Mouse (Mus musculus): Measurements from ENCODE around the gene Ugt1a9.

DNA sequence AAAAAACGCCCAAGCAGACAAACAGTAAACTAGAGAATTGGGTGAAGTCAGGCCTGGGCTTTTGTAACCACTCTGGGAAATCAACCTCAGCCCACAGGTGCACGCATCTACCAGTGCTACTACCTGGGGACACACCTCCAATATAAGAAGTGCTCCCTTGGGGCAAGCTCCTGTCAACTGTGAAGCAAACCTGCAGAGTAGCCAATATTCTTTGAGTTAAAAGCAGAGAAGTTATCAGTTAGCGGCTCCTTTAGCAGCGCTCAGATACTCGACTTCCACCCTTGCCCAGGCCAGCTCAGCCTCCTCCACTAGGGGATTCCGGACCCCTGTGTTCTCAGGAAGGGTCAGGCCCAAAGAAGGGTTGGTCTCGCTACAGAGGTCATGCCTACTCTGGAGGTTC lies 191.1 kb downstream of the Ugt1a9 start:
- no peak for TF ChIP-seq NELFE (IDR thresholded peaks at IDR 0.05; ENCODE audit: low read depth, low read length)
- TF ChIP-seq CTCF (conservative IDR thresholded peaks at IDR 0.05 in 1 of 2, IDR thresholded peaks at IDR 0.05 in 1 of 2; ENCODE audit: low read depth in 2 of 2, low read length in 2 of 2) = no peak
- TF ChIP-seq SMC3 (IDR thresholded peaks at IDR 0.05; ENCODE audit: low read depth, low read length) = no peak
- no peak for TF ChIP-seq MAX (IDR thresholded peaks at IDR 0.05; ENCODE audit: low read length)
- TF ChIP-seq RAD21 (IDR thresholded peaks at IDR 0.05; ENCODE audit: low read depth, low read length) = no peak
- no peak for TF ChIP-seq JUND (conservative IDR thresholded peaks at IDR 0.05; ENCODE audit: low read depth, low read length)
- TF ChIP-seq ZNF384 (IDR thresholded peaks at IDR 0.05; ENCODE audit: low read depth, low read length) = no peak
- TF ChIP-seq POLR2AphosphoS2 (IDR thresholded peaks at IDR 0.05; ENCODE audit: low read depth, low read length) = no peak; the same call in 1 of the 2 replicates
- no peak for TF ChIP-seq GABPA (IDR thresholded peaks at IDR 0.05; ENCODE audit: insufficient replicate concordance, low read depth, low read length)
- no peak for TF ChIP-seq MYC (IDR thresholded peaks at IDR 0.05; ENCODE audit: low read depth, low read length)
- no peak; the same call in 1 of the 2 replicates for TF ChIP-seq POLR2A (IDR thresholded peaks at IDR 0.05; ENCODE audit: low read depth, low read length)
- 0 out of 2 replicates have a peak, but pooled peaks have one; percentile 23 for TF ChIP-seq CHD2 (IDR thresholded peaks at IDR 0.05; ENCODE audit: low read length)
- no peak for TF ChIP-seq HCFC1 (IDR thresholded peaks at IDR 0.05; ENCODE audit: low read depth, low read length)
- TF ChIP-seq PAX5 (IDR thresholded peaks at IDR 0.05; ENCODE audit: low read length) = no peak

All from CH12.LX (cell line).